Mouse (Mus musculus): ENCODE data around the gene Piezo1.

DNA sequence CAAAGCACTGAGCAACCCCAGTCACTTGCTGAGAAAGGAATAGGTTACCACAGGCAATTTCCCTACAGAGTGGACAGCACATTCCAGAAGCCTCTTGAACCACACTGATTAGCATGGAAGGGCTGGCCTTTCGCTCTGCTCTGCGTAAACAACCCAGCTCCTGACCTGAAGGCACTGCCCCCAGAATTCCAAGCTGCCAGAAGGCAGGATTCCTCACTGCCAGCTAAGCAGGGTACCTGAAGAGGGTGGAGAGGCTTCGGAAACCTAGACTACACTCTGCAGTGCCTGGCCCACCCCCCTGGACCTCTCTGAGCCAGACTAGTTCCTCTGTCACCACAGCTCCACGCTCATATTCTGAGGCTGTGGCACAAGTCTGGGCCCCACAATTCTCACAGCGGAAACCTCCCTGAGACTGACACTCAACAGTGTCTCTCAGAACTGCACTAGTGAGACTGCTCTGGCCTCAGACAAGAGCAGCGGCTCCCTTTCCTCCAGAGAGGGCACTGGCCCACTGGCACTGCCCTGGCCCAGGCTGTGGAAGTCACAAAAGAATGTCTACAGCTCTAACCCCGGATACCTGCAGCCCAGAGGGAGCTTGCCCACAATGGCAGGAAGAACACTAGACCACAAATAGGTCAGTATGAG lies 24.5 kb downstream of the Piezo1 start:
- TF ChIP-seq CTCF (IDR thresholded peaks at IDR 0.05; ENCODE audit: extremely low read depth, insufficient read depth, insufficient read length, insufficient replicate concordance): no peak
- TF ChIP-seq POLR2A (IDR thresholded peaks at IDR 0.05; ENCODE audit: low read depth, low read length): no peak

Data from spleen, adult 2 months (tissue).